Mouse (Mus musculus) liver, embryonic 14.5 days (tissue): ENCODE data around the gene Ifit3b. TPM values are rescaled to one million over a fixed set of nuclear protein-coding genes. Genes with fewer than 3 reads are reported as not detected.

Experiments used
- ATAC-seq: fragments of 200-750 bp; cut with Nextera tagmentation; 2 replicates; pipeline ENCODE4 v1.8.0; 2017; ENCODE audit warnings: moderate number of reproducible peaks, mild to moderate bottlenecking, moderate library complexity; ENCODE audit not compliant: insufficient read depth
- DNase-seq, 3 experiments: peaks; one replicate each; pipeline ENCODE4 v3.0.0-alpha.2; 2012 to 2013; ENCODE audit warnings: low read depth in 3 of 3, low spot score in 3 of 3
- H3K27ac ChIP-seq: fragments of 300-500 bp; sonication (generic); 2 replicates; pipeline ENCODE4 v1.5.1; 2014; ENCODE audit warnings: moderate library complexity, mild to moderate bottlenecking, control low read depth, inconsistent platforms
- H3K27me3 ChIP-seq: fragments of 300-500 bp; sonication (generic); 2 replicates; pipeline ENCODE4 v1.6.1; 2014; ENCODE audit warnings: mild to moderate bottlenecking, low read length, moderate library complexity; ENCODE audit not compliant: control insufficient read depth, insufficient read depth
- H3K36me3 ChIP-seq: fragments of 300-500 bp; sonication (generic); replicated peaks from 2 replicates; pipeline ENCODE4 v1.6.1; 2014; ENCODE audit warnings: low read depth; ENCODE audit not compliant: control insufficient read depth, insufficient read depth
- H3K4me1 ChIP-seq, 2 experiments: fragments of 200-500 bp in 1 of 2; fragments of 300-500 bp in 1 of 2; sonication (generic) in 1 of 2; replicated peaks; 2 replicates each; pipeline ENCODE4 v1.6.1; 2012 to 2014; ENCODE audit warnings: antibody characterized with exemption in 1 of 2, inconsistent platforms in 1 of 2, low read length in 1 of 2; ENCODE audit not compliant: control insufficient read depth in 2 of 2, insufficient read depth in 2 of 2
- H3K4me2 ChIP-seq: fragments of 300-500 bp; sonication (generic); 2 replicates; pipeline ENCODE4 v1.6.1; 2014; ENCODE audit warnings: low read depth, mild to moderate bottlenecking, control low read depth, moderate library complexity
- H3K4me3 ChIP-seq, 2 experiments: fragments of 200-500 bp in 1 of 2; fragments of 300-500 bp in 1 of 2; sonication (generic) in 1 of 2; 2 replicates each; pipeline ENCODE4 v1.5.1; 2012 to 2014; ENCODE audit warnings: low read depth in 2 of 2, low read length in 2 of 2, mild to moderate bottlenecking in 2 of 2, control low read depth in 1 of 2, inconsistent platforms in 1 of 2, moderate library complexity in 1 of 2; ENCODE audit not compliant: insufficient read depth in 1 of 2
- H3K9ac ChIP-seq: fragments of 300-500 bp; sonication (generic); replicated peaks from 2 replicates; pipeline ENCODE4 v1.6.1; 2014; ENCODE audit warnings: mild to moderate bottlenecking, control low read depth, moderate library complexity
- H3K9me3 ChIP-seq: fragments of 300-500 bp; sonication (generic); 2 replicates; pipeline ENCODE4 v1.6.1; 2016; ENCODE audit warnings: low read length, mixed read lengths; ENCODE audit not compliant: control insufficient read depth
- CTCF ChIP-seq: IDR thresholded peaks from 2 replicates; pipeline ENCODE4 v1.5.1; 2016; ENCODE audit warnings: antibody characterized with exemption, low read depth, control low read depth
- EP300 ChIP-seq: IDR thresholded peaks from 2 replicates; pipeline ENCODE4 v1.6.1; 2016; ENCODE audit warnings: antibody characterized with exemption, low read depth
- WGBS: fragments of 180-500 bp; shearing (Covaris S2); extraction: QIAGEN DNeasy Blood & Tissue Kit; methylation state at CpG from one replicate; pipeline ENCODE4 v1.1.7; 2014; ENCODE audit not compliant: insufficient replicate concordance; 5-methylcytosine and 5-hydroxymethylcytosine counted together
- polyA plus RNA-seq, 2 experiments: library from polyadenylated mRNA; depleted of rRNA in 1 of 2; stranded (reverse) in 1 of 2; unstranded in 1 of 2; fragments of >200 nt; fragmentation: Nextera tagmentation in 1 of 2; extraction: Ambion mirVana in 1 of 2; gene quantifications; 2 replicates each; pipeline versions ENCODE4 v1.2.1 to v1.2.3; 2012 to 2014

The Ifit3b gene
- polyA plus RNA-seq, 2 experiments: 0.21 to 0.24 TPM

- 66% methylated on average over 5 of the region's 5 CpGs for WGBS
- no peak overlapping the region for H3K27ac ChIP-seq
- H3K36me3 ChIP-seq: no peaks in the 10 kb centered on the region
- no peaks in the 10 kb centered on the region for H3K4me1 ChIP-seq
- no peak for TF ChIP-seq EP300
- no peak for TF ChIP-seq CTCF
- no peaks in the 10 kb centered on the region for H3K9me3 ChIP-seq
- DNase-seq (no peak), ATAC-seq (no peak)
- no peaks in the 10 kb centered on the region for H3K27me3 ChIP-seq
- H3K4me2 ChIP-seq: no peak overlapping the region
- no peak overlapping the region for H3K4me3 ChIP-seq
- H3K9ac ChIP-seq: no peak overlapping the region
Measured at GRCm38 (mm10) chr19:34620871-34621270, 13.1 kb downstream of the Ifit3b start.

GRCm38 (mm10) chr19:34623781-34624180 is 16.0 kb downstream of the Ifit3b start:
- TF ChIP-seq EP300: no peak
- no peak for TF ChIP-seq CTCF
- Histone ChIP-seq H3K4me3 (no peak overlapping the region), H3K9me3 (no peaks in the 10 kb centered on the region), H3K9ac (no peak overlapping the region), H3K27me3 (no peaks in the 10 kb centered on the region), H3K4me1 (no peaks in the 10 kb centered on the region), H3K36me3 (no peaks in the 10 kb centered on the region), H3K4me2 (no peak overlapping the region), H3K27ac (no peak overlapping the region)
- 79% methylated on average over 6 of the region's 6 CpGs for WGBS
- no peak for DNase-seq
- ATAC-seq: no peak

- Histone ChIP-seq H3K4me1 (no peaks in the 10 kb centered on the region), H3K9ac (no peak overlapping the region), H3K27ac (no peak overlapping the region), H3K9me3 (no peaks in the 10 kb centered on the region), H3K4me3 (no peak overlapping the region), H3K36me3 (no peaks in the 10 kb centered on the region), H3K4me2 (no peak overlapping the region), H3K27me3 (no peaks in the 10 kb centered on the region)
- DNase-seq (no peak), ATAC-seq (no peak)
- no peak for TF ChIP-seq EP300
- no peak for TF ChIP-seq CTCF
- 37% methylated on average over 4 of the region's 4 CpGs for WGBS
Measured at GRCm38 (mm10) chr19:34624663-34625062, 16.9 kb downstream of the Ifit3b start.

GRCm38 (mm10) chr19:34627496-34627895 is 19.7 kb downstream of the Ifit3b start:
- no peaks in the 10 kb centered on the region for H3K27me3 ChIP-seq
- no peak overlapping the region for H3K4me3 ChIP-seq
- WGBS: 46% methylated on average over 2 of the region's 2 CpGs
- no peaks in the 10 kb centered on the region for H3K9me3 ChIP-seq
- H3K27ac ChIP-seq: no peak overlapping the region
- no peaks in the 10 kb centered on the region for H3K36me3 ChIP-seq
- H3K9ac ChIP-seq: no peak overlapping the region
- no peak overlapping the region for H3K4me2 ChIP-seq
- no peak for TF ChIP-seq EP300
- no peak for TF ChIP-seq CTCF
- no peaks in the 10 kb centered on the region; a peak in 1 of 4 replicates for H3K4me1 ChIP-seq
- ATAC-seq (no peak), DNase-seq (no peak)

- no peak for DNase-seq
- H3K36me3 ChIP-seq: no peaks in the 10 kb centered on the region
- no peak overlapping the region for H3K9ac ChIP-seq
- TF ChIP-seq CTCF (no peak), EP300 (no peak)
- H3K9me3 ChIP-seq: no peaks in the 10 kb centered on the region
- H3K27ac ChIP-seq: no peak overlapping the region
- no peak for ATAC-seq
- no peak overlapping the region for H3K4me2 ChIP-seq
- no peak overlapping the region for H3K4me3 ChIP-seq
- H3K4me1 ChIP-seq: no peaks in the 10 kb centered on the region; a peak in 1 of 4 replicates
- no peaks in the 10 kb centered on the region for H3K27me3 ChIP-seq
Measured at GRCm38 (mm10) chr19:34631487-34631886, 23.7 kb downstream of the Ifit3b start.
